Mouse (Mus musculus) splenic B cell, adult 2 months (primary cell): ENCODE measurements around the gene 1110002E22Rik.
A peak's percentile ranks its signal among the peaks of the same experiment; 100 is the strongest.

ENCODE experiments used
- DNase-seq: peaks from one replicate; pipeline ENCODE4 v3.0.0-alpha.2; 2011; ENCODE audit warnings: low read depth, low spot score
- H3K27me3 ChIP-seq: 2 replicates; pipeline ENCODE4 v1.6.1; 2012; ENCODE audit warnings: mild to moderate bottlenecking, low read length, moderate library complexity, mixed read lengths; ENCODE audit not compliant: control insufficient read depth, poor library complexity, insufficient read depth, severe bottlenecking
- H3K36me3 ChIP-seq: 2 replicates; pipeline ENCODE4 v1.6.1; 2012; ENCODE audit warnings: mild to moderate bottlenecking, low read length, moderate library complexity, mixed read lengths; ENCODE audit not compliant: control insufficient read depth, poor library complexity, insufficient read depth, severe bottlenecking

Gene 1110002E22Rik

GRCm38 (mm10) chr3:138064732-138065645, at the start of gene 1110002E22Rik:
TSS of gene 1110002E22Rik (plus strand) at chr3:138065052.
- no peaks in the 10 kb centered on the region for H3K36me3 ChIP-seq
- no peak for DNase-seq
- H3K27me3 ChIP-seq: no peaks in the 10 kb centered on the region

DNA sequence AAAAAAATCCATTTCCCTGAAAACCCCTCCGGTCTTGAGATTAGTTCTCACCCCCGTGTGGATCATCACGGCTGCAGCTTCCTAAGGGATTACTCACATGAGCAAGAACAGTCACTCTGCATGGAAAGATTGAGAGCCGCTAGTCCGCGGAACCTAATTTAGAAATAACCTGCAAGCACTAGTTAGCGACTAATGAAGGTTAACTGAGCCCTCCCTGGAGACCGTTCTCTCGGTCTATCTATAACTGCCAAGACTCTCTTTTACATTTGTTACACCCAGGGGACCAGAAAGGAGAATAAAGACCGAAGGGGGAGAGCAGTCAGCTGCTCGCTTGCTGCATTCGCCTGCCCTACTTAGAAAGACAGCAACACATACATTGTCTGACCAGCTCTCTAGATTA, 48.0 kb upstream of the 1110002E22Rik start:
- H3K27me3 ChIP-seq: no peaks in the 10 kb centered on the region
- H3K36me3 ChIP-seq: no peaks in the 10 kb centered on the region
- DNase-seq: peak; percentile 61

DNA sequence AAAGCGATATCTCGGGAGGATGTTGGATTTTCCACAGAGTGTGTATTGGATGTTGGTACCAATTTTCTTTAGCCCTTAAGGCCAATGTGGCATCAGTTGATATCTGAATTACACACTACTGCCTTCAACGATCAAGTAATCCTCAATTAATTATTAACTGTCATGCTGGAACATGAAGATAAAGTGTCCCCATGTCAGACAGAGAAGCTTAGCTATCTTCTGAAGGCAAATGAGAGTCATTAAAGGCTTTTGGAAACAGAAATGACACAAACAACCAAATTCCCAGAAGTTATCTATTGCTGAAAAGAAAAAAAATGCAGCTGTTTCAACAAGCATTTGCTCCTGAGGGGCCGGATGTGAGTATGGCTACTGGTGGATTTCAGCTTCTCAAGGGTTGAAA, 42.8 kb upstream of the 1110002E22Rik start:
- H3K27me3 ChIP-seq: no peaks in the 10 kb centered on the region
- no peak for DNase-seq
- H3K36me3 ChIP-seq: no peaks in the 10 kb centered on the region

GRCm38 (mm10) chr3:138022651-138023050, 42.2 kb upstream of the 1110002E22Rik start:
- Histone ChIP-seq H3K36me3 (no peaks in the 10 kb centered on the region), H3K27me3 (no peaks in the 10 kb centered on the region)
- DNase-seq: no peak

GRCm38 (mm10) chr3:138026286-138026685, 38.6 kb upstream of the 1110002E22Rik start:
- H3K27me3 ChIP-seq: no peaks in the 10 kb centered on the region
- no peak for DNase-seq
- H3K36me3 ChIP-seq: no peaks in the 10 kb centered on the region

- no peak for DNase-seq
Measured at GRCm38 (mm10) chr3:138027575-138028362, 37.1 kb upstream of the 1110002E22Rik start.

DNA sequence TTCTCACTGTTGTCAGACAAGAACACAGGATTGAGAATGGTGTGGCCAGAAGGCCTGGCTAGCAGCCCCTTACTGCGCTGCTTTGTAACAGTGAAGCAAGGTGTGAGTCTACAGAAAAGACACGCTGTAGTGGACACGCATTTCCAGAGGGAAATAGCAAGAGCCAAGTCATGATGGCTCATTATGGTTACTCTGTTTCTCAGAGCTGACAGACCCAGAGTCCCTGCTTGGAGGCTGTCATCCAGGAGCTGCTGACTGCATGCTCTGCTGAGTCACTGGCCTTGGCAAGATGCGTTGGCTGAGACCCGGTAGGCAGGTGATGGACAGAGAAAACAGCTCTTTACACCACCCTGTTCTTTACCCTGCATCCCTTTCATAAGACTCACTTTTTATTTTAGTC, 35.5 kb upstream of the 1110002E22Rik start:
- no peak for DNase-seq

More at GRCm38 (mm10) chr3:138027575-138028362, 37.1 kb upstream of the 1110002E22Rik start:
- Histone ChIP-seq H3K27me3 (no peaks in the 10 kb centered on the region), H3K36me3 (no peaks in the 10 kb centered on the region)

DNA sequence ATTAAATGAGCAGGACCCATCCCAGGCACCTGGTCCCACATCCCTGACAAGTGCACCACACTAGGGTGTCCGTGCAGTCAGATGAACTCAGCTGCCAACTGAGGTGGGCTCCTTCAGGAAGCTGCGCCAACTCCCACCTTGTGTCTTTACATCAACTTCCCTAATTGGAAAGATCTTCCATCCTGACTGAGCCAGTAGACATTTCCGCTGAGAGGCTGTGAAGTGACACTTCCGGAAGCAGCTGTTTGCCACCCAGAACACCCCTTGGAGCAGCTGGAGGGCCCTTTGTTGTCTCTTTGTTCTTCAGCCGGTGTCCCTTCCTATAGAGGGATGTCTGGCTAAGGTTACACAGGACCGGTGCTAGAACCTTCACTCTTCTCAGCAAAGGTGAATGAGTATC, 34.3 kb upstream of the 1110002E22Rik start:
- Histone ChIP-seq H3K36me3 (no peaks in the 10 kb centered on the region), H3K27me3 (no peaks in the 10 kb centered on the region)
- DNase-seq: no peak

More for the DNA sequence above, 35.5 kb upstream of the 1110002E22Rik start:
- no peaks in the 10 kb centered on the region for H3K27me3 ChIP-seq
- no peaks in the 10 kb centered on the region for H3K36me3 ChIP-seq

DNA sequence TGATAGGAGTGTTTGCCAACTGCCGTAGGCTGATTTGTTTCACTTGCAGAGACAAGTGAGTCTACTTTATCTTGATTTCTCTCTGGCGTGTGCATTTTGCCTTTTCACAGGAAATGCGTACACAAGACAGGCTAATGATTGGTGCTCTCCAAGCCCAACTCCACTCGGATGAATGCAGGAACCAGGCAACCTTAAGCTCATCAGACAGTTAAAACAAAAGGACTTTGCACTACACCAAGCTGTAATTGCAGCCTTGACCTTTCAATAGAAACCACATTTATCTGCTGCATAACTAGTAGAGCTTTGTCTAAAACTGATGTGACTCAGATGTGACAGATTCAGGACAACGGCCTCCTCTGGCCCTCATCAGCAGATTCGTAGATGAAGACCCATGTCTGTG, 30.9 kb upstream of the 1110002E22Rik start:
- H3K36me3 ChIP-seq: no peaks in the 10 kb centered on the region
- H3K27me3 ChIP-seq: no peaks in the 10 kb centered on the region
- no peak for DNase-seq

DNA sequence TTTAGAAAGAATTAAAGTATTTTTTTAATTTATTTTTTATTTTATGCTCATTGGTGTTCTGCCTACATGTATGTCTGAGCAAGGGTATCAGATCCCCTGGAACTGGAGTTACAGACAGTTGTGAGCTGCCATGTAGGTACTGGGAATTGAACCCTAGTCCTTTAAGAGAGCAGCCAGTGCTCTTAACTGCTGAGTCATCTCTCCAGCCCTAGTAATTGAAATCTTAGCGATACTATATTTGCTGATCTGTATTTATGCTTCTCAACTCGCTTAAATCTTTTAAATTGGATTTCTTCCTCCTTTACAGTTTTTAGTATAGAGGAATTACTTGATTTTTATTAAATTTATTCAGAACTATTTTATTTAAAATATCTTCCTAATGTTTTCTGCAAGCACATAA, 23.9 kb upstream of the 1110002E22Rik start:
- no peaks in the 10 kb centered on the region for H3K27me3 ChIP-seq
- no peak for DNase-seq
- no peaks in the 10 kb centered on the region for H3K36me3 ChIP-seq

DNA sequence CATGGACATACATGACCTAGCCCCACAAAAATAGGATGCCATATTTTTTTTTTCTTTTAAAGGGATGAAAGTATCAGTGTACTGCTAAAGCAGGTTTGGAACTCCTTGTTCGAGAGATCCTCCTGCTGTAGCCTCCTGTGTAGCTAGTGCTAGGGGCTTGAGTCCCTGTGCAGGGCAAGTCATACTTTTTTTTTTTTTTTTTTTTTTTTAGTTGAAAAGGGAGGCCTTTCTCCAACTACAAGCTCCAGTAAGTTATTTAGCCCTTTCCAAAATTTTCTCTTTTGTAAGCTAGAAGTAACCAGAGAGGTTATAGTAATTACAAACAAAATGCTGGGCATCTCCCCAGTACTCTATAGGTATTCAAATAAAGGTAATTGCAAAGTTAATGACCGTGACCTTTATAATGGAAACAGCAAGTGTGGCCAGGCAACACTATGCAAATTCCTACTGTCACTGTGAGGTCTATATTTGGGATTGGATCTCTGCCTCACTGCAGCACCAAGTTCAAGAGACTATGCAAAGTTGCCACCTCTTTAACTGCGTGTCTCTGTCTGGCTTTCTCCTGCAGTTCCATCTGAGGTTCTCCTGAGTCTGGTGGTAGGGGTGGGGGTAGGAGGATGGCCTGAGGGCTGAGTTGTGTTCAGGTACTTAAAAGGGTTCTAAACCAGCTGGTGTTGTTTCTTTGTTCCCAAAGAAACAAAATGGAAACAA, 23.1 kb upstream of the 1110002E22Rik start:
- Histone ChIP-seq H3K36me3 (no peaks in the 10 kb centered on the region), H3K27me3 (no peaks in the 10 kb centered on the region)
- peak; percentile 77 for DNase-seq

- H3K27me3 ChIP-seq: no peaks in the 10 kb centered on the region
- no peaks in the 10 kb centered on the region for H3K36me3 ChIP-seq
- DNase-seq: no peak
Measured at GRCm38 (mm10) chr3:138043316-138043715, 21.5 kb upstream of the 1110002E22Rik start.

DNA sequence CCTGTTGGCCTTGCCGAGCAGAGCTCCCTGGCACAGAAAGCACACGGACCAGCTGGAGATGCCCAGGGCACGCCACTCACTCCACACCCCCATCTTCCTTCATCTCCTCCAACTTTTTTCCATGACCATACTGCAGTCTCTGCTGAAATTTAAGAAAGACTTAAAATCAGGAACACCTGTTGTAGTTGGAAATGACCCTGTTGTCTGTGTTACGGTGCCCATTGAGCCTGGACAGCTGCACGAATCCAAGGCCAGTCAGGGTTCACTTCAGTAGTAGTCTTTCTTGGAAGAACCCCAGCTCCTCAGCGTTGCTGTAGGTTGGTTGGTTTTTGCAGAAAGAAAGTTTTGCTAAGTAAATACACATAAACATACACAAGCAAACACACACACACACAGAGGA, 15.3 kb upstream of the 1110002E22Rik start:
- DNase-seq: no peak
- H3K27me3 ChIP-seq: no peaks in the 10 kb centered on the region
- H3K36me3 ChIP-seq: no peaks in the 10 kb centered on the region

GRCm38 (mm10) chr3:138050772-138051171, 14.1 kb upstream of the 1110002E22Rik start:
- H3K27me3 ChIP-seq: no peaks in the 10 kb centered on the region
- DNase-seq: no peak
- no peaks in the 10 kb centered on the region for H3K36me3 ChIP-seq
